Mouse (Mus musculus) heart, postnatal 0 days (tissue): ENCODE measurements around the gene Gm9508.

Source experiments
- CTCF ChIP-seq: IDR thresholded peaks from 2 replicates; pipeline ENCODE4 v1.5.1; 2016; ENCODE audit warnings: antibody characterized with exemption, control low read depth, low read depth
- EP300 ChIP-seq: IDR thresholded peaks from 2 replicates; pipeline ENCODE4 v1.6.1; 2016; ENCODE audit warnings: antibody characterized with exemption, low read depth

GRCm38 (mm10) chr10:77729241-77729640, 32.2 kb upstream of the Gm9508 start:
- TF ChIP-seq CTCF (no peak; the same call in 1 of the 2 replicates), EP300 (no peak)
